Mouse (Mus musculus) stomach, embryonic 16.5 days (tissue): ENCODE measurements around the gene Acy3. TPM values are rescaled to one million over a fixed set of nuclear protein-coding genes. Genes with fewer than 3 reads are reported as not detected.

Source experiments
- ATAC-seq: fragments of 200-750 bp; cut with Nextera tagmentation; 2 replicates; pipeline ENCODE4 v1.8.0; 2017; ENCODE audit warnings: moderate number of reproducible peaks, moderate TSS enrichment; ENCODE audit not compliant: insufficient read depth, low FRiP score
- H3K27ac ChIP-seq: fragments of 300-500 bp; sonication (generic); 2 replicates; pipeline ENCODE4 v1.5.1; 2014; ENCODE audit warnings: low read length
- H3K27me3 ChIP-seq: fragments of 300-500 bp; sonication (generic); 2 replicates; pipeline ENCODE4 v1.6.1; 2014; ENCODE audit warnings: low read length, control low read depth, mixed read lengths; ENCODE audit not compliant: control insufficient read depth, insufficient read depth
- H3K36me3 ChIP-seq: fragments of 300-500 bp; sonication (generic); 2 replicates; pipeline ENCODE4 v1.6.1; 2014; ENCODE audit warnings: low read length; ENCODE audit not compliant: control insufficient read depth, insufficient read depth
- H3K4me1 ChIP-seq: fragments of 300-500 bp; sonication (generic); 2 replicates; pipeline ENCODE4 v1.6.1; 2014; ENCODE audit warnings: low read length, control low read depth, mixed read lengths; ENCODE audit not compliant: control insufficient read depth, insufficient read depth
- H3K4me2 ChIP-seq: fragments of 300-500 bp; sonication (generic); 2 replicates; pipeline ENCODE4 v1.6.1; 2014; ENCODE audit warnings: low read depth, low read length, mixed read lengths
- H3K4me3 ChIP-seq: fragments of 300-500 bp; sonication (generic); replicated peaks from 2 replicates; pipeline ENCODE4 v1.5.1; 2014; ENCODE audit warnings: mild to moderate bottlenecking, low read length
- H3K9ac ChIP-seq: fragments of 300-500 bp; sonication (generic); 2 replicates; pipeline ENCODE4 v1.6.1; 2014; ENCODE audit warnings: low read length
- H3K9me3 ChIP-seq: fragments of 300-500 bp; sonication (generic); replicated peaks from 2 replicates; pipeline ENCODE4 v1.6.1; 2016; ENCODE audit warnings: low read length, control low read depth; ENCODE audit not compliant: control insufficient read depth
- WGBS: fragments of 180-500 bp; shearing (Covaris S2); extraction: QIAGEN DNeasy Blood & Tissue Kit; methylation state at CpG from one replicate; pipeline ENCODE4 v1.1.7; 2014; 5-methylcytosine and 5-hydroxymethylcytosine counted together
- polyA plus RNA-seq: library from polyadenylated mRNA; unstranded; fragments of >200 nt; fragmentation: Nextera tagmentation; extraction: Ambion mirVana; gene quantifications from 2 replicates; pipeline ENCODE4 v1.2.1, GENCODE M21; 2015

Gene Acy3
- polyA plus RNA-seq, 1 experiment from 2014 or later, result 10.2 TPM

DNA sequence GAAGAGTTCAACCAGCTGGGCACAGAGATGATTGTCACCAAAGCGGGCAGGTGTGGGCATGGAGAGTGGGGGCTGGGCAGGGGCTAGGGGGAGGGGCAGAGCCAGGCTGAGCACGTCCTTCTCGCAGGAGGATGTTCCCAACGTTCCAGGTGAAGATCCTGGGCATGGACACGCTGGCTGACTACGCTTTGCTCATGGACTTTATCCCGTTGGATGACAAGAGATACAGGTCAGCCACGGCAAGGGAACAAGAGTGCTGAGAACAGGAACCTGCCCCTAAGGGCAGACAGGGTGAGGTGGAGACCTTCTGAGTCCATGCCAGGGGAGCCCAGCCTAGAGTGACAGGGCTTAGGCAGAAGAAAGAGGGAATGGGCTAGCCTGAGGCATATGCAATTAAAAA, 10.4 kb downstream of the Acy3 start:
- Histone ChIP-seq H3K4me2 (no peak overlapping the region), H3K4me1 (peaks cover 13% of the 10 kb centered on the region), H3K4me3 (no peak overlapping the region), H3K36me3 (no peaks in the 10 kb centered on the region), H3K27ac (no peak overlapping the region), H3K9ac (no peak overlapping the region), H3K9me3 (no peaks in the 10 kb centered on the region), H3K27me3 (no peaks in the 10 kb centered on the region)
- ATAC-seq, result no peak
- WGBS, result 75% methylated on average over 8 of the region's 8 CpGs

DNA sequence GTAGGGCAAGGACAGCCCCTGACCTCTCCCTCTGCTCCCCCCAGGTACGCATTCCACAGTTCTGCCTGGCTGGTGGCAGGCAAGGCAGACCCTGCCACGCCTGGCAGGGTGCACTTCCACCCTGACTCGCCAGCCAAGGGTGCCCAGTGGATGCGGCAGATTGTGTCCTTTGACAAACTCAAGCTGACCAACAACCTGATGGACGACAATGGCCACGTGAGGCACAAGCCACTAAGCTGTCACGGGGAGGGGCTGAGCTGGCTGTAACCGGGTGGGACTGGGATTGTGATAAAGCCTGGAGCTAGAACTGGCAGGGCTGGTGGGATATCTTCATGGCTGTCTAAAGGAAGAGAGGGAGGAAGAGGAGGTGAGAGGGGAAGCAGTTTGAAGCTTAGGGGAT, 10.9 kb downstream of the Acy3 start:
- H3K9me3 ChIP-seq, result no peaks in the 10 kb centered on the region
- no peaks in the 10 kb centered on the region for H3K27me3 ChIP-seq
- H3K27ac ChIP-seq, result no peak overlapping the region
- no peak overlapping the region for H3K4me3 ChIP-seq
- no peak overlapping the region for H3K9ac ChIP-seq
- peaks cover 14% of the 10 kb centered on the region for H3K4me1 ChIP-seq
- no peaks in the 10 kb centered on the region for H3K36me3 ChIP-seq
- no peak for ATAC-seq
- H3K4me2 ChIP-seq, result no peak overlapping the region
- 49% methylated on average over 8 of the region's 8 CpGs for WGBS

DNA sequence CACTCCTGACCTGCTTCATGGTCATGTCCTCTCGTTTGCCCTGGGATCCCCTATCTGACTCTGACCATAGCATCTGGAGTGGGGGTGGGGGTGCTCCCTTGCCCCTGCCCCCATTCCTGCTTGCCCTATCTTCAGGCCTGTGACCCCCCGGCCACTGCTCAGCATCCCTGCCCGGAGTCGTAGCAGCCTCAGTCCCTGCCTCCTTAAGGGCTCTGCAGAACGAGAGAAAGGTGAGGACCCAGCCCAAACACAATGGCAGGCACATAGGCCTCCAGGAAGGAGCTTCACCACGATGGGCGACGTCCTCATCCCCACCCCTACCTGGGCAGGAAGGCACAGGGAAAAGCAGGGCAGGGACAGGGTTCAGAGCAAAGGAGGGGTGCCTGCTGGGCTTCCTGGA, 12.0 kb downstream of the Acy3 start:
- Histone ChIP-seq H3K27ac (no peak overlapping the region), H3K9me3 (no peaks in the 10 kb centered on the region), H3K4me1 (peaks cover 16% of the 10 kb centered on the region), H3K4me2 (no peak overlapping the region), H3K27me3 (no peaks in the 10 kb centered on the region), H3K36me3 (no peaks in the 10 kb centered on the region), H3K4me3 (no peak overlapping the region), H3K9ac (no peak overlapping the region)
- ATAC-seq, result no peak
- 70% methylated on average over 8 of the region's 8 CpGs for WGBS

DNA sequence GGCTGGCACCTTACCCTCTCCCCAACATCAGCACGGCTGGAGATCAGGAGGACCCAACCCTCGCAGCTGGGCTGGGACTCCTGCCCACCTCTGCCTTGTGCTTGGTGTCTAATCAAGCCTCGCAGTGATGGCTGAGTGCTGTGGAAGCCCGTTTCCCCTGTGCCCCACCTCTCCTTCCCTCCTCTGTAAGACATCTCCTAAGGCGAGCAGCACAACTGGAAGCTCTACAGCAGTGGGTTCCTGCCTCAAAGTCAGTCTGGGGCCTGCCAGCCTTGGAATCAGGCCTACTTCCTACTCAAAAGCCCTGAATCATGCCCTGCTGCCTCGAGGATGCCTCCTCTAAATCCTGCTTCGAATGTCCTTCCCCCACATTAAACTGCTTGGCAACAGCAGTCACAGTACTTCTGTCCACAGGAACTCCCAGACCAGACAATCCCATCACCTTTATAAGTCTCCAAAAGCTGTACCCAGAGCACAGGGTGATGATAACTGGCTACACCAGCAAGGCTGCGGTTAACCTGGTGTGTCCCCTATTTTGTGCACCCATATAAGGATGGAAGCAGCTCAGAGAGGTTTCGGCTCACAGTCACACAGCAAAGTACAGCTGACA, 12.9 kb downstream of the Acy3 start:
- H3K4me2 ChIP-seq, result peak overlapping the region; percentile 82
- 85% methylated on average over 9 of the region's 9 CpGs for WGBS
- 0 out of 2 replicates have a peak overlapping the region, but pooled peaks have one; percentile 97 for H3K27ac ChIP-seq
- ATAC-seq, result no peak
- H3K9ac ChIP-seq, result peak overlapping the region; percentile 91
- H3K4me1 ChIP-seq, result peaks cover 16% of the 10 kb centered on the region
- H3K36me3 ChIP-seq, result no peaks in the 10 kb centered on the region
- H3K4me3 ChIP-seq, result peak overlapping the region; percentile 87
- H3K27me3 ChIP-seq, result no peaks in the 10 kb centered on the region
- no peaks in the 10 kb centered on the region for H3K9me3 ChIP-seq

DNA sequence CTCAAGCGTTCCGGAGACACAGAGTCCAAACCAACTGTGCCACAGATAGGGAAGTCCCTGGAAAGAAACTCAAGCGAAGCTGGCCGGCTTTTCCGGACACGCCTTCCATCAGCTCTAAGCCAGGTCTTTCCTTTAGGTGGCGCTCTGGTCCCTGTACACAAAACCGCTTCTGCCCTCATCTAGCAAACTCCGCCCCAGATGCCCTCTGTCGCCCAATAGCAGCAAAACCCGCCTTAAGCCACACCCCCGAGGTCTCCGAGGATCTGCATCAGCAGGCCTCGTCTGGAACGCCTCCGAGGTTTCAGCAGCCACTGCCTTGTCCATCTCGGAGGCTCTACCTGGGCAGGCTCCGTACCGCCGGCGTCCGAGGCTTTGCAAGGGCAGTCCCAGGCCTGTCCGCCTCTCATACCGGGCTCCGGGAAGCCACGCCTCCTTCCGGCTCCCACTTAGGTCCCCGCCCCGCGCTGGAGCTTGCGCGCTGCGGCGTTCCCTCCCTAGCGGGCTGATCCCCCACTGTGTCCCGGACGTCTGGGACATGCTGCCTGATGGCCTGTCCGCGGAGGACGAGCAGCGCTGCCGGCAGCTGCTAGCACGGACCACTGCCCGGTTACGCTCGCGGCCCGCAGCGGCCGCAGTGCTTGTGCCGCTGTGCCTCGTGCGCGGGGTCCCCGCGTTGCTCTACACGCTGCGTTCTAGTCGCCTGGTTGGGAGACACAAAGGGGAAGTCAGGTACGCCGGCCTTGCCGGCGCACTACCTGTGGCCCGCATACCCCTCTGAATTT, 13.9 kb downstream of the Acy3 start, which contains the start of the genes Nudt8 and Gm49405:
Gene Nudt8, plus strand, starts transcription at position 462 of the 782 bp plus-strand sequence.
Gene Gm49405, plus strand, starts transcription at position 508 of the 782 bp plus-strand sequence.
- ATAC-seq, result peak; percentile 93
- H3K27me3 ChIP-seq, result no peaks in the 10 kb centered on the region
- H3K9ac ChIP-seq, result peak within 1 kb of the TSS; percentile 91
- peaks cover 16% of the 10 kb centered on the region for H3K4me1 ChIP-seq
- peak within 1 kb of the TSS; percentile 97 for H3K27ac ChIP-seq
- H3K36me3 ChIP-seq, result no peaks in the 10 kb centered on the region
- under 1% methylated on average over 64 of the region's 64 CpGs for WGBS
- peak within 1 kb of the TSS; percentile 82 for H3K4me2 ChIP-seq
- H3K9me3 ChIP-seq, result no peaks in the 10 kb centered on the region
- H3K4me3 ChIP-seq, result peak within 1 kb of the TSS; percentile 87

DNA sequence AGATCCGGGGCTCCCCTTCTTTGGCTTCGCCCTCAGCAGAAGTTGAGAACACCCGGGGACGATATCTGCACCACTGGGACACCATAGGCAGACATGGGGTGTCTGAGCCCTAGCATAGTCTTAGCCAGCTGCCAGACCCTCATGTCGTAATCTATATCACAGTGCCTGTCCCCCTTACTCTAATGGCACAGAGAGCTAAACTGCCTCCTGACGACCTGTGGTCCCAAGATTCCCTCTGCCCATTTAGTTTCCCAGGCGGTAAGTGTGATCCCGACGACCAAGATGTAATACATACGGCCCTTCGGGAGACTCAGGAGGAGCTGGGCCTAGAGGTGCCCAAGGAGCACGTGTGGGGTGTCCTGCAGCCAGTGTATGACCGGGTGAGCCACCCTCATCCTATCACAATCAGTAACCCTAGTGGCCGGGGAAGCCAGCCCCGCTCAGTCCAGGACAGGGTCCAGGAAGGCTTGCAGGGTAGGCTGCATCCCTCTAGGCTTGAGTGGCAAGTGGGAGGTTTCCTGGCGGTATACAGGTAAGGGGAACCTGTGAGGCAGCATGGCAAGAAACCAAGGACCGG, 14.7 kb downstream of the Acy3 start:
- peak overlapping the region; percentile 91 for H3K9ac ChIP-seq
- peak overlapping the region; percentile 82 for H3K4me2 ChIP-seq
- peak overlapping the region; percentile 97 for H3K27ac ChIP-seq
- 11% methylated on average over 17 of the region's 17 CpGs for WGBS
- no peaks in the 10 kb centered on the region for H3K27me3 ChIP-seq
- no peaks in the 10 kb centered on the region for H3K36me3 ChIP-seq
- H3K4me3 ChIP-seq, result peak overlapping the region; percentile 87
- no peak for ATAC-seq
- H3K9me3 ChIP-seq, result no peaks in the 10 kb centered on the region
- peaks cover 16% of the 10 kb centered on the region for H3K4me1 ChIP-seq

DNA sequence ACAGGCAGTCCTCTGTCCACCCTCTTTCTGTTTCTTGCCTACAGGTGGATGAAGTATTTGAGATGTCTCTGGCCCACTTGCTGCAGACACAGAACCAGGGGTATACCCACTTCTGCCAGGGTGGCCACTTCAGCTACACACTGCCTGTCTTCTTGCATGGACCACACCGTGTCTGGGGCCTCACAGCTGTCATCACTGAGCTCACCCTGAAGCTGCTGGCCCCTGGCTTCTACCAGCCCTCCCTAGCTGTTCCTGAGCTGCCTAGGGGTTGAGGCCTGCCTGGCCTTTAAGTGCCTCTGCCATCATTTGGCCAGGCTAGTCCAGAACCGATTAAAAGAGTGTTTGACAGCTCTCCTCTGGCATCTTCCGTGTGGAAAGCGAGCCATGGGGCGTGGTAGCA, 15.4 kb downstream of the Acy3 start:
- Histone ChIP-seq H3K9ac (peak overlapping the region; percentile 43; the same call in 1 of the 2 replicates), H3K4me1 (peaks cover 16% of the 10 kb centered on the region), H3K4me2 (no peak overlapping the region), H3K27me3 (no peaks in the 10 kb centered on the region), H3K4me3 (no peak overlapping the region), H3K27ac (no peak overlapping the region), H3K9me3 (no peaks in the 10 kb centered on the region), H3K36me3 (no peaks in the 10 kb centered on the region)
- 77% methylated on average over 5 of the region's 5 CpGs for WGBS
- no peak for ATAC-seq

DNA sequence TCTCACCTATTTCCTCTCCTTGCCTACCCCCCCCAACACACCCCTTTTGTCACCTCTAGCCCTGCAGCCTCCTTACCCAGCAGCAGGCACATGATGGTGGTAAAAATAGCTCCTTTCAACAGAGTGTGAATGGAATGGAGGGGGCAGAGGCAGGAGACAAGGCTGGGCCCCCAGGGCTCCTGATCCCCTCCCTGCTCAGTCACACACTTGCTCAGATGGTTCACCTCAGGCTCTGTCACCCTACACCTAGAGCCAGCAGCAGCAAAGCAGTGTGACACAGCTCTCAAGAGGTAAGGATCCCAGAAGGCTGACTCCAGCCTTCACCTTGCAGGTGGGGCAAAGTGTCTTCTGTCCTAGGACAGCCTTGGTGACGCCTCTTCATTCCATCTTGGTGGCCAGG, 16.7 kb downstream of the Acy3 start, which contains the start of gene Doc2g:
Gene Doc2g, plus strand, starts transcription at position 202 of the 400 bp plus-strand sequence.
- Histone ChIP-seq H3K27ac (no peak within 1 kb of the TSS), H3K27me3 (no peaks in the 10 kb centered on the region), H3K4me1 (peaks cover 16% of the 10 kb centered on the region), H3K4me2 (no peak within 1 kb of the TSS), H3K36me3 (peaks cover 6% of the 10 kb centered on the region; the same call in 1 of the 2 replicates), H3K9ac (no peak within 1 kb of the TSS), H3K9me3 (no peaks in the 10 kb centered on the region), H3K4me3 (no peak within 1 kb of the TSS)
- 58% methylated on average over 1 of the region's 1 CpGs for WGBS
- ATAC-seq, result no peak

DNA sequence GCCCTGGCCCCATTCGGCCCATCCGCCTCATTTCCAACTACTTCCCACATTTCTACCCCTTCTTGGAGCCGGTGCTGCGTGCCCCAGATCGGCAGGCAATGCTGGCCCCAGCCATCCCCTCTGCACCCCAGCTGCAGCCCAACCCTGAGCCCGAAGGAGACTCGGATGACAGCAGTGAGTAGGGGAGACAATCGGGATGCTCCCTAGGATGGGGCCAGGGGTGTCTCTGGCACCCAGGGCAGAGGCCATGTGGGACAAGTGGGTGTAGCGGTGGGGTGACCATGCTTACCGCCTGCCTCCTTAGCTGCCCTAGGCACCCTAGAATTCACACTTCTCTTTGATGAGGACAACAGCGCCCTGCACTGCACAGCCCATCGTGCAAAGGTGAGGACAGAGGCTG, 17.3 kb downstream of the Acy3 start:
- H3K9ac ChIP-seq, result no peak overlapping the region
- H3K9me3 ChIP-seq, result no peaks in the 10 kb centered on the region
- H3K4me1 ChIP-seq, result peaks cover 16% of the 10 kb centered on the region
- no peak overlapping the region for H3K27ac ChIP-seq
- H3K27me3 ChIP-seq, result no peaks in the 10 kb centered on the region
- ATAC-seq, result no peak
- 68% methylated on average over 12 of the region's 12 CpGs for WGBS
- H3K4me3 ChIP-seq, result no peak overlapping the region
- peaks cover 6% of the 10 kb centered on the region; the same call in 1 of the 2 replicates for H3K36me3 ChIP-seq
- H3K4me2 ChIP-seq, result no peak overlapping the region
